Mouse (Mus musculus) olfactory bulb, adult 2 months (tissue): ENCODE measurements around the gene Ank3. TPM values are rescaled to one million over a fixed set of nuclear protein-coding genes. Genes with fewer than 3 reads are reported as not detected.

Experiments used
- H3K27ac ChIP-seq: fragments of 200-500 bp; 2 replicates; pipeline ENCODE4 v1.5.1; 2012; ENCODE audit warnings: low read depth, low read length; ENCODE audit not compliant: insufficient read depth
- H3K4me1 ChIP-seq: fragments of 200-500 bp; 2 replicates; pipeline ENCODE4 v1.6.1; 2012; ENCODE audit warnings: low read length; ENCODE audit not compliant: control insufficient read depth, insufficient read depth
- H3K4me3 ChIP-seq: fragments of 200-500 bp; 2 replicates; pipeline ENCODE4 v1.5.1; 2012; ENCODE audit warnings: mild to moderate bottlenecking, low read depth, low read length, moderate library complexity; ENCODE audit not compliant: insufficient read depth
- CTCF ChIP-seq: fragments of 200-500 bp; IDR thresholded peaks from 2 replicates; pipeline ENCODE4 v1.5.1; 2012; ENCODE audit warnings: low read depth, mild to moderate bottlenecking, low read length, moderate library complexity; ENCODE audit not compliant: insufficient read depth
- POLR2A ChIP-seq: fragments of 200-500 bp; IDR thresholded peaks from 2 replicates; pipeline ENCODE4 v1.6.1; 2012; ENCODE audit warnings: mild to moderate bottlenecking, low read depth, low read length, moderate library complexity; ENCODE audit not compliant: insufficient read depth
- WGBS: fragments of 180-500 bp; shearing (Covaris S2); methylation state at CpG from one replicate; pipeline ENCODE4 v1.1.7; 2018; 5-methylcytosine and 5-hydroxymethylcytosine counted together
- polyA plus RNA-seq: library from polyadenylated mRNA; stranded (reverse); fragments of >200 nt; gene quantifications from 2 replicates; pipeline ENCODE4 v1.2.4, GENCODE M21; 2012; ENCODE audit warnings: low replicate concordance; ENCODE audit not compliant: missing spikeins, insufficient read depth, insufficient read length

The Ank3 gene
- polyA plus RNA-seq, 1 experiment: 212 TPM

GRCm38 (mm10) chr10:70063881-70064555, 665.4 kb downstream of the Ank3 start:
- H3K4me3 ChIP-seq: no peak overlapping the region
- H3K4me1 ChIP-seq: peaks cover 9% of the 10 kb centered on the region
- TF ChIP-seq POLR2A (no peak), CTCF (no peak)
- H3K27ac ChIP-seq: no peak overlapping the region
- WGBS: 85% methylated on average over 6 of the region's 6 CpGs

GRCm38 (mm10) chr10:70065191-70065590, 666.6 kb downstream of the Ank3 start:
- TF ChIP-seq CTCF: no peak
- no peak for TF ChIP-seq POLR2A
- Histone ChIP-seq H3K4me3 (no peak overlapping the region), H3K4me1 (peaks cover 6% of the 10 kb centered on the region), H3K27ac (no peak overlapping the region)
- 50% methylated on average over 3 of the region's 3 CpGs for WGBS

GRCm38 (mm10) chr10:70066497-70067168, 668.1 kb downstream of the Ank3 start:
- WGBS: 51% methylated on average over 8 of the region's 8 CpGs

GRCm38 (mm10) chr10:70067169-70068115, 668.9 kb downstream of the Ank3 start:
- H3K4me3 ChIP-seq: no peak overlapping the region
- no peaks in the 10 kb centered on the region for H3K4me1 ChIP-seq
- WGBS: 62% methylated on average over 6 of the region's 6 CpGs
- TF ChIP-seq CTCF (no peak), POLR2A (no peak)
- H3K27ac ChIP-seq: no peak overlapping the region

More at GRCm38 (mm10) chr10:70066497-70067168, 668.1 kb downstream of the Ank3 start:
- Histone ChIP-seq H3K4me3 (no peak overlapping the region), H3K27ac (no peak overlapping the region), H3K4me1 (no peaks in the 10 kb centered on the region)
- no peak for TF ChIP-seq CTCF
- TF ChIP-seq POLR2A: no peak

GRCm38 (mm10) chr10:70069321-70069720, 670.7 kb downstream of the Ank3 start:
- TF ChIP-seq POLR2A (no peak), CTCF (no peak)
- Histone ChIP-seq H3K4me1 (no peaks in the 10 kb centered on the region), H3K27ac (no peak overlapping the region), H3K4me3 (no peak overlapping the region)
- WGBS: 67% methylated on average over 6 of the region's 6 CpGs

GRCm38 (mm10) chr10:70071334-70071733, 672.8 kb downstream of the Ank3 start:
- H3K4me1 ChIP-seq: no peaks in the 10 kb centered on the region
- no peak overlapping the region for H3K4me3 ChIP-seq
- TF ChIP-seq POLR2A (no peak), CTCF (no peak)
- WGBS: 88% methylated on average over 4 of the region's 4 CpGs
- no peak overlapping the region for H3K27ac ChIP-seq

Other genes with a start within 250 kb of the Ank3 start
- not detected in 2 replicates for gene Rhobtb1, start 247.3 kb upstream of the Ank3 start, polyA plus RNA-seq
- not detected in 2 replicates for gene A930033H14Rik, start 185.7 kb upstream of the Ank3 start, polyA plus RNA-seq
- not detected in 2 replicates for gene Cdk1, start 45.8 kb upstream of the Ank3 start, polyA plus RNA-seq